Mouse (Mus musculus) liver, adult 2 months (tissue): ENCODE measurements around the gene Nutf2. TPM values are rescaled to one million over a fixed set of nuclear protein-coding genes. Genes with fewer than 3 reads are reported as not detected.

Experiments
- DNase-seq: peaks from one replicate; pipeline ENCODE4 v3.0.0-alpha.2; 2011; ENCODE audit warnings: low read depth, low spot score; ENCODE audit errors: extremely low read depth
- H3K27ac ChIP-seq: fragments of 200-500 bp; replicated peaks from 2 replicates; pipeline ENCODE4 v1.5.1; 2012; ENCODE audit warnings: low read depth, mild to moderate bottlenecking, control low read depth, inconsistent platforms, low read length; ENCODE audit not compliant: insufficient read depth
- H3K27me3 ChIP-seq: fragments of 200-500 bp; 2 replicates; pipeline ENCODE4 v1.6.1; 2012; ENCODE audit warnings: mild to moderate bottlenecking, moderate library complexity, low read length, inconsistent platforms; ENCODE audit not compliant: control insufficient read depth, insufficient read depth
- H3K36me3 ChIP-seq: fragments of 200-500 bp; 2 replicates; pipeline ENCODE4 v1.6.1; 2012; ENCODE audit warnings: low read length, inconsistent platforms; ENCODE audit not compliant: control insufficient read depth, insufficient read depth
- H3K4me1 ChIP-seq: fragments of 200-500 bp; 2 replicates; pipeline ENCODE4 v1.6.1; 2011; ENCODE audit warnings: low read length; ENCODE audit not compliant: control insufficient read depth, insufficient read depth
- H3K4me3 ChIP-seq: fragments of 200-500 bp; 2 replicates; pipeline ENCODE4 v1.5.1; 2011; ENCODE audit warnings: low read depth, mild to moderate bottlenecking, control low read depth, low read length, moderate library complexity; ENCODE audit not compliant: insufficient read depth
- H3K79me2 ChIP-seq: fragments of 200-500 bp; 2 replicates; pipeline ENCODE4 v1.6.1; 2012; ENCODE audit warnings: inconsistent platforms, mild to moderate bottlenecking, low read length, moderate library complexity; ENCODE audit not compliant: control insufficient read depth, insufficient read depth
- H3K9ac ChIP-seq: fragments of 200-500 bp; 2 replicates; pipeline ENCODE4 v1.6.1; 2012; ENCODE audit warnings: low read depth, mild to moderate bottlenecking, control low read depth, inconsistent platforms, low read length
- CTCF ChIP-seq: fragments of 200-500 bp; IDR thresholded peaks from 2 replicates; pipeline ENCODE4 v1.5.1; 2011; ENCODE audit warnings: low read depth, low read length, control low read depth
- POLR2A ChIP-seq: fragments of 200-500 bp; IDR thresholded peaks from 2 replicates; pipeline ENCODE4 v1.6.1; 2011; ENCODE audit warnings: low read length, control low read depth; ENCODE audit not compliant: insufficient read depth; ENCODE audit errors: extremely low read depth
- WGBS: fragments of 180-500 bp; shearing (Covaris S2); methylation state at CpG from one replicate; pipeline ENCODE4 v1.1.7; 2018; 5-methylcytosine and 5-hydroxymethylcytosine counted together
- polyA plus RNA-seq: library from polyadenylated mRNA; depleted of rRNA; stranded (reverse); fragments of >200 nt; gene quantifications from 2 replicates; pipeline ENCODE4 v1.2.3, GENCODE M21; 2012
- total RNA-seq: library from RNA; depleted of rRNA; stranded (reverse); fragments of >200 nt; gene quantifications from 2 replicates; pipeline ENCODE4 v1.2.3, GENCODE M21; 2014

Nutf2 gene
- total and polyA plus RNA-seq, 2 experiments = 21.6 to 29.3 TPM

DNA sequence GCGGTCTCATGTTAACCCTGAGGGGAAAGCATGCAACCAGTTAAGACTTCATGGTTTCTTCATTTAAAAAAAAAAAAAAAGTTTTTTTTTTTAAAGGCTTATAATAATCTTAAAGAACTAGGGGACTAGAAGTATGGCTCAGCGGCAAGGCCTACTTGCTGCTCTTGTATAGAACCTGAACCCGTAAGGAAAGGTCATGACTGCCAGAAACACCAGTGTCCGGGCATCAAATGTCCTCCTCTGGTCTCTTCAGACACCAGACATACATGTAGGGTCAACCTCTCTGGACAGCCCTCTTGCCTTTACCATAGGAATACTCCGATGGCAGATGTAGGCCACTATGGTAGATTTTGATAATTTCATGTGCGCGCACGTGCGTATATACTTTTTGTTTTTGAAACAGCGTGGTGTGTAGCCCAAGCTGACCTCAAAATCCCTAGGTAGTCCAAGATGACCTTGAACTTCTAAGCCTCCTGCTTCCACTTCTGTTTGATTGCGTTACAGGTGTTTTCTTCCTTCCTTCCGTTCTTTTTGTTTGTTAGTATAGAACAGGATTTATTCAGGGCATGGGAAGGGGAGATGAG is 8.1 kb upstream of the Nutf2 start:
- Histone ChIP-seq H3K27me3 (no peaks in the 10 kb centered on the region), H3K9ac (no peak overlapping the region), H3K4me1 (peaks cover 14% of the 10 kb centered on the region), H3K36me3 (no peaks in the 10 kb centered on the region), H3K79me2 (peaks cover 12% of the 10 kb centered on the region), H3K4me3 (no peak overlapping the region), H3K27ac (no peak overlapping the region)
- DNase-seq = no peak
- WGBS = 76% methylated on average over 12 of the region's 12 CpGs
- no peak for TF ChIP-seq CTCF
- no peak for TF ChIP-seq POLR2A

DNA sequence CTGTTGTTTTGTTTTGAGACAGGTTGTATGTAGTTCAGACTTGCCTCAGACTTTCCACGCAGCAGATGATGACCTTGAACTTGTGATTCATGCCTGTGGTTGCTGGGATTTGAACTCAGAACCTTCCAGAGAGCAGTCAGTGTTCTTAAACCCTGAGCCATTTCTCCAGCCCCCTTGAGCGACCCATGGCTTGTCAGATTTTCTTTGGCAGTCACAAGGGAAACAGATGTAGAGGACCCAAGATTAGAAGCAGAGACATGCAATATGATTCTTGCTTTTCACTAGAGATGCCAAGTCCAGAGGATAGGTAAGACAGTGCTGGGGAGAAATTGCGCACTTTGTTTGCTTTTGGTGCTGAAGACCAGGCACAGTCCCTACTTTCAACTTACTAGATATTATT is 7.2 kb upstream of the Nutf2 start, which contains the start of gene Cenpt:
Gene Cenpt (minus strand): TSS at position 101 of the 400 bp plus-strand sequence.
- Histone ChIP-seq H3K27me3 (no peaks in the 10 kb centered on the region), H3K9ac (no peak within 1 kb of the TSS), H3K36me3 (no peaks in the 10 kb centered on the region), H3K4me1 (peaks cover 14% of the 10 kb centered on the region), H3K4me3 (no peak within 1 kb of the TSS), H3K27ac (no peak within 1 kb of the TSS), H3K79me2 (peaks cover 12% of the 10 kb centered on the region)
- 85% methylated on average over 3 of the region's 3 CpGs for WGBS
- TF ChIP-seq POLR2A (no peak), CTCF (no peak)
- no peak for DNase-seq

- peaks cover 12% of the 10 kb centered on the region for H3K79me2 ChIP-seq
- DNase-seq = no peak
- no peaks in the 10 kb centered on the region for H3K27me3 ChIP-seq
- peaks cover 14% of the 10 kb centered on the region for H3K4me1 ChIP-seq
- no peak overlapping the region for H3K9ac ChIP-seq
- no peak overlapping the region for H3K4me3 ChIP-seq
- no peak overlapping the region for H3K27ac ChIP-seq
- TF ChIP-seq CTCF = no peak
- no peak for TF ChIP-seq POLR2A
- H3K36me3 ChIP-seq = no peaks in the 10 kb centered on the region
- 32% methylated on average over 8 of the region's 8 CpGs for WGBS
These were observed 6.1 kb upstream of the Nutf2 start for GRCm38 (mm10) chr8:105854303-105854702.

- Histone ChIP-seq H3K4me3 (peak within 1 kb of the TSS; percentile 79), H3K36me3 (no peaks in the 10 kb centered on the region), H3K27ac (peak within 1 kb of the TSS; percentile 84), H3K27me3 (no peaks in the 10 kb centered on the region), H3K9ac (peak within 1 kb of the TSS; percentile 81), H3K79me2 (peaks cover 12% of the 10 kb centered on the region), H3K4me1 (peaks cover 14% of the 10 kb centered on the region)
- peak; percentile 91 for TF ChIP-seq CTCF
- TF ChIP-seq POLR2A = peak; percentile 57; the same call in 1 of the 2 replicates
- peak; percentile 80 for DNase-seq
- under 1% methylated on average over 43 of the region's 43 CpGs for WGBS
These were observed 5.6 kb upstream of the Nutf2 start, which contains the start of gene Thap11 for GRCm38 (mm10) chr8:105854715-105855216. TSS of gene Thap11 (plus strand) at chr8:105855132.

DNA sequence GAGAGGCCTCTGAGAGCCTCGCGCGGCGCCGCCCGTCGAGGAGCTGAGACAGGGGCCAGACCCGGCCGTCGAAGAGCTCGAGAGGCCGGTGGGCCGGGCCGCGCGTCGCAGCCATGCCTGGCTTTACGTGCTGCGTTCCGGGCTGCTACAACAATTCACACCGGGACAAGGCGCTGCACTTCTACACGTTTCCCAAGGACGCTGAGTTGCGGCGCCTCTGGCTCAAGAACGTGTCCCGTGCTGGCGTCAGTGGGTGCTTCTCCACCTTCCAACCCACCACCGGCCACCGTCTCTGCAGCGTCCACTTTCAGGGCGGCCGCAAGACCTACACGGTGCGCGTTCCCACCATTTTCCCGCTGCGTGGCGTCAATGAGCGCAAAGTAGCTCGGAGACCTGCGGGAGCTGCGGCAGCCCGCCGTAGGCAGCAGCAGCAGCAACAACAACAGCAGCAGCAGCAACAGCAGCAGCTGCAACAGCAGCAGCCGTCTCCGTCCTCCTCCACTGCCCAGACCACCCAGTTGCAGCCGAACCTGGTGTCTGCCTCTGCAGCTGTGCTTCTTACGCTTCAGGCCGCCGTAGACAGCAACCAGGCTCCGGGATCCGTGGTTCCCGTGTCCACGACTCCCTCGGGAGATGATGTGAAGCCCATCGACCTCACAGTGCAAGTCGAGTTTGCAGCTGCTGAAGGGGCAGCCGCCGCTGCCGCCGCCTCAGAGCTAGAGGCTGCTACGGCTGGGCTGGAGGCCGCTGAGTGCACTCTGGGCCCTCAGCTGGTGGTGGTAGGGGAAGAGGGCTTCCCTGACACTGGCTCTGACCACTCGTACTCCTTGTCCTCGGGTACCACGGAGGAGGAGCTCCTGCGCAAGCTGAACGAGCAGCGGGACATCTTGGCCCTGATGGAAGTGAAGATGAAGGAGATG is 4.9 kb upstream of the Nutf2 start:
- TF ChIP-seq CTCF (no peak), POLR2A (0 out of 2 replicates have a peak, but pooled peaks have one; percentile 2)
- WGBS = under 1% methylated on average over 71 of the region's 71 CpGs
- Histone ChIP-seq H3K27ac (peak overlapping the region; percentile 84), H3K4me3 (peak overlapping the region; percentile 79), H3K27me3 (no peaks in the 10 kb centered on the region), H3K79me2 (peaks cover 12% of the 10 kb centered on the region), H3K4me1 (peaks cover 15% of the 10 kb centered on the region), H3K9ac (peak overlapping the region; percentile 81), H3K36me3 (no peaks in the 10 kb centered on the region)
- DNase-seq = peak; percentile 48
